Mouse (Mus musculus): ENCODE results near the gene C1qtnf1. TPM values are rescaled to one million over a fixed set of nuclear protein-coding genes. Genes with fewer than 3 reads are reported as not detected.
A peak's percentile ranks its signal among the peaks of the same experiment; 100 is the strongest.
"Not testable (repeated sequence)": the region's sequence is repeated elsewhere in the genome, so short reads cannot be mapped to it uniquely, and the experiment has no call there.

C1qtnf1 gene
- not detected for polyA plus RNA-seq (2017; shearing (Covaris generic))

GRCm38 (mm10) chr11:118427986-118428385 is at the start of gene C1qtnf1:
Gene C1qtnf1 (plus strand): TSS chr11:118428203.
- no peak for ATAC-seq

GRCm38 (mm10) chr11:118378656-118379055 is 49.3 kb upstream of the C1qtnf1 start:
- no peak for ATAC-seq

- ATAC-seq = peak; percentile 71
Observed at GRCm38 (mm10) chr11:118379251-118380009, 48.6 kb upstream of the C1qtnf1 start.

- ATAC-seq = not testable (repeated sequence)
Observed at GRCm38 (mm10) chr11:118387816-118388215, 40.2 kb upstream of the C1qtnf1 start.

- ATAC-seq = no peak
Observed at GRCm38 (mm10) chr11:118393991-118394390, 34.0 kb upstream of the C1qtnf1 start.

GRCm38 (mm10) chr11:118394538-118394937 is 33.5 kb upstream of the C1qtnf1 start:
- no peak for ATAC-seq

- no peak for ATAC-seq
Observed at GRCm38 (mm10) chr11:118397806-118398530, 30.0 kb upstream of the C1qtnf1 start.

GRCm38 (mm10) chr11:118399891-118400565 is 28.0 kb upstream of the C1qtnf1 start:
- no peak for ATAC-seq

- no peak for ATAC-seq
Observed at GRCm38 (mm10) chr11:118400566-118400936, 27.5 kb upstream of the C1qtnf1 start.

GRCm38 (mm10) chr11:118401195-118401594 is 26.8 kb upstream of the C1qtnf1 start:
- no peak for ATAC-seq

GRCm38 (mm10) chr11:118401760-118402280 is 26.2 kb upstream of the C1qtnf1 start, which contains the start of gene Lgals3bp:
Gene Lgals3bp (minus strand): TSS chr11:118402092.
- peak; percentile 96 for ATAC-seq

GRCm38 (mm10) chr11:118403183-118403582 is 24.8 kb upstream of the C1qtnf1 start:
- ATAC-seq = no peak

- ATAC-seq = no peak
Observed at GRCm38 (mm10) chr11:118403951-118404899, 23.8 kb upstream of the C1qtnf1 start.

GRCm38 (mm10) chr11:118405311-118405710 is 22.7 kb upstream of the C1qtnf1 start:
- ATAC-seq = no peak

- no peak for ATAC-seq
Observed at GRCm38 (mm10) chr11:118406521-118406920, 21.5 kb upstream of the C1qtnf1 start.

- ATAC-seq = no peak
Observed at GRCm38 (mm10) chr11:118407318-118407910, 20.6 kb upstream of the C1qtnf1 start.

- ATAC-seq = no peak
Observed at GRCm38 (mm10) chr11:118408051-118408740, 19.8 kb upstream of the C1qtnf1 start.

GRCm38 (mm10) chr11:118409106-118410072 is 18.6 kb upstream of the C1qtnf1 start:
- ATAC-seq = no peak

GRCm38 (mm10) chr11:118410073-118410444 is 17.9 kb upstream of the C1qtnf1 start:
- ATAC-seq = no peak

GRCm38 (mm10) chr11:118410479-118410878 is 17.5 kb upstream of the C1qtnf1 start:
- ATAC-seq = no peak

Measured in inflammation-experienced regulatory T-cells, adult 6 months (primary cell).